Mouse (Mus musculus) testis, postnatal 10 days (tissue): ENCODE measurements around the gene Gdpd2.

Experiments used
- DNase-seq: peaks from one replicate; pipeline ENCODE4 v3.0.0; 2021; ENCODE audit warnings: low spot score

The Gdpd2 gene

DNA sequence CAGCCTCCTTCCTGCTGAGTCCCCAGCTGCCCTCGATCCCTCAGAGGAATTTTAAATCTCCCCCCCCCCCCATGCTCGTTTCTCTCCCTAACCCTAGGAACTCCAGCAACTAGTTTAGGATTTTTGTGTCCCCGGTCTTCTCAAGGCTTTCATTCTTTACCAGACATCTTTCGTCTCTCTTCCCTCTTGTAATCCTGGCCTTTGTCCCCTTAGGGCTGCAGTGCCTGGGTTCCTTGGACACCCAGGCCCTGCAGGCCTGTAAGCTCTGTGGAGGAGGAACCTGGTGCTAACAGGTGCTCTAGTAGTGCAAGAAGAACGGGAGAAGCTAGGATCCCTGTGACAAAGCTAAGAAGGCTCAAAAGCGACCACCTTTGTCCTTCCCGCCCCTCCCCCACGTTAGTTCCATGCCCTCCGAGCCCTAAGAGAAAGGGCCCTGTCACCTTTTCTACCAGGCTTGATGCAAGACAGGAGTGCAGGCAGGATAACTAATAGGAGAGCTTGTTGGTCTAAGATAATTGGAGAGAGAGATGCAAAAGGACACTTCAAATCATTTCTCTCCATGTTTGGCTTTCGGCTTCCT, 48.1 kb downstream of the Gdpd2 start:
- no peak for DNase-seq

GRCm38 (mm10) chrX:100778397-100778796, 48.7 kb downstream of the Gdpd2 start:
- DNase-seq = no peak
